Mouse (Mus musculus): ENCODE data around the gene Pi4kb. TPM values are rescaled to one million over a fixed set of nuclear protein-coding genes. Genes with fewer than 3 reads are reported as not detected.

The Pi4kb gene
- total and polyA plus RNA-seq, 2 experiments from 2014 or later = 24.3 to 55.0 TPM

DNA sequence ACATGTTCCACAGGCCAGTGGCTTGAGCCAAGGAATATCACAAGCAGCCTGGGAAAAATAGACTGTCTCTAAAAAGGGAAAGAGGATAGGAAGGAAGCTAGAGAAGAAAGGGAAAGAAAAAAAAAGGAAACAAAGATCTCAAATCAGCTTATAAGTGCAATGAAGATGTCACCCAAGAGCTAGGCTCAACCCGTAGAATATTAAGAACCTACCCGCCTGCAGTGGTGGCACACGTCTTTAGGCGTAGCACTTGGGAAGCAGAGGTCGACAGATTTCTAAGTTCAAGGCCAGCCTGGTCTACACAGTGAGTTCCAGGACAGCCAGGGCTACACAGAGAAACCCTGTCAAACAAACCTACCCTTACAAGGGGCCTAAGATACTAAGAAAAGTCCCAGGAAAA is 911 bp upstream of the Pi4kb start:
- no peak overlapping the region for H3K9ac ChIP-seq (replicated peaks; ENCODE audit: low read length, poor library complexity, severe bottlenecking)

DNA sequence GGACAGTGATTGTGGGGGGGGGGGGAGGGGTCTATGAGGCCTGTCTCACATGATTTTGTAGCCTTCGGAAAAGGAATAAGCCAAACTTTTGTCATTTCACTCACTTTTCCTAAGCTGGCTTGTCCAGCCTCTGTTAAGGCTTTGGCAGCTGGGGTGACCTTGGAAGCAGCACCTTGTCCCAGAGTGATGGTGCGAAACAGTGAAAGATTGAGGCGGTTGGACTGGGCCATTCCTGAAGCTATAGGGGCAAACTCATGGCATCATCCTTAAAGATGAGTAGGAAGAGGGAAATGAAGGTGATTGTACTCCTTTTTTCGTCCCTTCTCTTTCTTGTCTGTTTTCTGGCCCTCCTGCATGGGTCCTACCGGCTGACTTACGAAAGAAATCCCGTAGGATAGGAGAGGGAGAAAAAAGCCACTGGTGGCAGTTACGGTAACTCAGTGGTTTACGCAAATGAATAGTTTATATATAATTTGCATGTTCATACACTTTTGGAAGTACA is 454 bp upstream of the Pi4kb start:
- no peaks in the 10 kb centered on the region for H3K27me3 ChIP-seq (ENCODE audit: insufficient read depth, low read length)
- DNase-seq (ENCODE audit: low spot score) (no peak), ATAC-seq (ENCODE audit: low FRiP score) (no peak; the same call in 1 of the 2 replicates)
- no peaks in the 10 kb centered on the region for H3K9me3 ChIP-seq (ENCODE audit: low read length)
- H3K27ac ChIP-seq (ENCODE audit: low read depth, low read length) = peak overlapping the region; percentile 67
- H3K9ac ChIP-seq (replicated peaks; ENCODE audit: low read length, poor library complexity, severe bottlenecking) = peak overlapping the region; percentile 52
- peak overlapping the region; percentile 76 for H3K4me2 ChIP-seq (ENCODE audit: low read depth, low read length, poor library complexity, severe bottlenecking)
- TF ChIP-seq CTCF (IDR thresholded peaks at IDR 0.05) = no peak
- peaks cover 12% of the 10 kb centered on the region for H3K4me1 ChIP-seq (ENCODE audit: insufficient read depth, low read length)
- H3K4me3 ChIP-seq (ENCODE audit: low read depth, low read length) = peak overlapping the region; percentile 88
- 15% methylated on average over 9 of the region's 9 CpGs for WGBS
- H3K36me3 ChIP-seq (ENCODE audit: insufficient read depth, low read length) = no peaks in the 10 kb centered on the region

More for the DNA sequence above, 911 bp upstream of the Pi4kb start:
- Histone ChIP-seq H3K4me1 (ENCODE audit: insufficient read depth, low read length) (peaks cover 12% of the 10 kb centered on the region), H3K36me3 (ENCODE audit: insufficient read depth, low read length) (no peaks in the 10 kb centered on the region), H3K9me3 (ENCODE audit: low read length) (no peaks in the 10 kb centered on the region), H3K4me3 (ENCODE audit: low read depth, low read length) (peak overlapping the region; percentile 88; the same call in 1 of the 2 replicates), H3K4me2 (ENCODE audit: low read depth, low read length, poor library complexity, severe bottlenecking) (peak overlapping the region; percentile 76), H3K27me3 (ENCODE audit: insufficient read depth, low read length) (no peaks in the 10 kb centered on the region), H3K27ac (ENCODE audit: low read depth, low read length) (no peak overlapping the region)
- no peak for ATAC-seq (ENCODE audit: low FRiP score)
- no peak for DNase-seq (ENCODE audit: low spot score)
- TF ChIP-seq CTCF (IDR thresholded peaks at IDR 0.05) = no peak
- 78% methylated on average over 5 of the region's 5 CpGs for WGBS

DNA sequence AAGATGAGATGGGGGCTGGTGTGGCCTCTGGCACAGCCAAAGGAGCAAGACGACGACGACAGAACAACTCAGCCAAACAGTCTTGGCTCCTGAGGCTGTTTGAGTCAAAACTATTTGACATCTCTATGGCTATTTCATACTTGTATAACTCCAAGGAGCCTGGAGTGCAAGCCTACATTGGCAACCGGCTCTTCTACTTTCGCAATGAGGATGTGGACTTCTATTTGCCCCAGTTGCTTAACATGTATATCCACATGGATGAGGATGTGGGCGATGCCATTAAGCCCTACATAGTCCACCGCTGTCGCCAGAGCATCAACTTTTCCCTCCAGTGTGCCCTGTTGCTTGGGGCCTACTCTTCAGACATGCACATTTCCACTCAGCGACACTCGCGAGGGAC is 9.8 kb downstream of the Pi4kb start:
- H3K4me2 ChIP-seq (ENCODE audit: low read depth, low read length, poor library complexity, severe bottlenecking) = no peak overlapping the region
- WGBS = 88% methylated on average over 11 of the region's 11 CpGs
- no peak overlapping the region for H3K4me3 ChIP-seq (ENCODE audit: low read depth, low read length)
- no peak overlapping the region for H3K27ac ChIP-seq (ENCODE audit: low read depth, low read length)
- no peak overlapping the region for H3K9ac ChIP-seq (replicated peaks; ENCODE audit: low read length, poor library complexity, severe bottlenecking)
- H3K9me3 ChIP-seq (ENCODE audit: low read length) = no peaks in the 10 kb centered on the region
- no peaks in the 10 kb centered on the region for H3K4me1 ChIP-seq (ENCODE audit: insufficient read depth, low read length)
- ATAC-seq (ENCODE audit: low FRiP score) (no peak), DNase-seq (ENCODE audit: low spot score) (no peak)
- H3K36me3 ChIP-seq (ENCODE audit: insufficient read depth, low read length) = peaks cover 33% of the 10 kb centered on the region
- no peak for TF ChIP-seq CTCF (IDR thresholded peaks at IDR 0.05)
- no peaks in the 10 kb centered on the region for H3K27me3 ChIP-seq (ENCODE audit: insufficient read depth, low read length)

DNA sequence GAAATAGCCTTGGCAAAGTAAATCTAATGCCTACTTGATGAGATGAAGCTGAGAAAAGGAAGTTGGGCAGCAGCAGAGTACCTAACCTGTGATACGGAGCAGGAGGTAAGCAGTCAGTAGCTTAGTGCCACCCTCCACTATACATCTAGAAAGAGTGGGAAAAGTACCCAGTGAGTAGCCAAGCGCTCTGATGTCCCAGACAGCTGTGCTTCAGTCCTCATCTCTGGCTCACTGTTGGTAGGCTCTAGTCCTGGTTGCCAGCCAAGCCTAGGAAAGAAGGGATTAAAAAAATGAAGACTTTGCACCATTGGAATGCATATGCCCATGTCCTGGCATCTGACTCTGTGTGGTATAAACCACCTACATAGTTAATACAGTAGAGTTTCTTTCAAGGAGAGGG is 11.0 kb downstream of the Pi4kb start:
- Histone ChIP-seq H3K9me3 (ENCODE audit: low read length) (no peaks in the 10 kb centered on the region), H3K36me3 (ENCODE audit: insufficient read depth, low read length) (peaks cover 33% of the 10 kb centered on the region), H3K4me1 (ENCODE audit: insufficient read depth, low read length) (no peaks in the 10 kb centered on the region), H3K27me3 (ENCODE audit: insufficient read depth, low read length) (no peaks in the 10 kb centered on the region), H3K9ac (replicated peaks; ENCODE audit: low read length, poor library complexity, severe bottlenecking) (no peak overlapping the region), H3K4me3 (ENCODE audit: low read depth, low read length) (no peak overlapping the region), H3K27ac (ENCODE audit: low read depth, low read length) (no peak overlapping the region), H3K4me2 (ENCODE audit: low read depth, low read length, poor library complexity, severe bottlenecking) (no peak overlapping the region)
- 100% methylated on average over 2 of the region's 2 CpGs for WGBS
- ATAC-seq (ENCODE audit: low FRiP score) = no peak
- DNase-seq (ENCODE audit: low spot score) = no peak
- no peak for TF ChIP-seq CTCF (IDR thresholded peaks at IDR 0.05)

DNA sequence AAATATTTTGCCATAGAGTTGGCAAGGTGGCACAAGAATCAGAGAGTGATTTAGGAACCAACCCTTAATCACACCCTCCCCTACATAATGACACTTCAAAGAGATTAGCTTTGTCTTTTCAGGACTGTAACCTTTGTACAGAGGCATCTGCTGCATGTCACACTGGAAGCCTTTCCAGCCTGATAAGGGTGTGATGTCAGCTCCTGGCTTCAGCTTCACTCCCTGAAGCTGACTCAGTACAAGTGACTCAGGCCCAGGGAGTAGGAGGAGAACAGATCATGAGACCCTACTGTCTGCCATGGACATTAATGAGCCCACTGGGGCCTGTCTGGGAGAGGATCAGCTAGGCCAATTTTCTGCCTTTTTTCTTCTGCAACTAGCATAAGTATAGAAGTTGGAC is 13.0 kb downstream of the Pi4kb start:
- no peaks in the 10 kb centered on the region for H3K27me3 ChIP-seq (ENCODE audit: insufficient read depth, low read length)
- no peak for TF ChIP-seq CTCF (IDR thresholded peaks at IDR 0.05)
- H3K4me1 ChIP-seq (ENCODE audit: insufficient read depth, low read length) = no peaks in the 10 kb centered on the region
- H3K36me3 ChIP-seq (ENCODE audit: insufficient read depth, low read length) = peaks cover 30% of the 10 kb centered on the region
- H3K9ac ChIP-seq (replicated peaks; ENCODE audit: low read length, poor library complexity, severe bottlenecking) = no peak overlapping the region
- ATAC-seq (ENCODE audit: low FRiP score) (no peak), DNase-seq (ENCODE audit: low spot score) (no peak)
- no peaks in the 10 kb centered on the region for H3K9me3 ChIP-seq (ENCODE audit: low read length)
- H3K4me2 ChIP-seq (ENCODE audit: low read depth, low read length, poor library complexity, severe bottlenecking) = no peak overlapping the region
- no peak overlapping the region for H3K4me3 ChIP-seq (ENCODE audit: low read depth, low read length)
- H3K27ac ChIP-seq (ENCODE audit: low read depth, low read length) = no peak overlapping the region

DNA sequence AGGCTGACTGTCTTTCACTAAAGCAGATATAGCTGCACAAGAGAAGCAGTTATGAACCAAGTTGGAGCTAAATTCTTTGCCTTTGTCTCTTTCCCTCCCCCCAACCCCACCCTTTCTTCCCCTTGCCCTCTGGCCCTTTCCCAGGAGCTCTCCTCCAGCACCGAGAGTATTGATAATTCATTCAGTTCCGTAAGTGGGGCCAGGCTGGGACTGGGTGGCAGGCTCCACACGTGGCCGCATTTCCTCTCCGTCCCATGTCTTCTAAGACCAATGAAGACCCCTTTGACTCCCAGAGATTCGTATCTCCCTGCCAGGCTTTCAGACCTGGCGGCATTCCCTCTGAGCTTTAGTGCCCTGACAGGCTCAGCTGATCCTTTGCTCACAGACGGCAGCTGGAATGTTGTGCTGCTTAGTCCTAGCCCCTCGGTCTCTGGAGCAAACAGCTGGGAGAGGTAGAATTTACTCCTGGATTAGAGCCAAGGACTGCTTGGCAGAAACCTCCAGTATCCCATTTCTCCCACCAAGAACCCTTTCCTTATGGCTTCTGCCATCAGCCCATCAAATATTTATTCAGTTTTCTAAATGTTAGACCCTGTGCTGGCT is 14.7 kb downstream of the Pi4kb start:
- no peak overlapping the region for H3K4me3 ChIP-seq (ENCODE audit: low read depth, low read length)
- H3K27ac ChIP-seq (ENCODE audit: low read depth, low read length) = no peak overlapping the region
- TF ChIP-seq CTCF (IDR thresholded peaks at IDR 0.05) = no peak
- H3K4me1 ChIP-seq (ENCODE audit: insufficient read depth, low read length) = no peaks in the 10 kb centered on the region
- DNase-seq (ENCODE audit: low spot score) (peak; percentile 6), ATAC-seq (ENCODE audit: low FRiP score) (no peak)
- WGBS = 50% methylated on average over 9 of the region's 9 CpGs
- H3K9me3 ChIP-seq (ENCODE audit: low read length) = no peaks in the 10 kb centered on the region
- H3K4me2 ChIP-seq (ENCODE audit: low read depth, low read length, poor library complexity, severe bottlenecking) = no peak overlapping the region
- H3K27me3 ChIP-seq (ENCODE audit: insufficient read depth, low read length) = no peaks in the 10 kb centered on the region
- no peak overlapping the region for H3K9ac ChIP-seq (replicated peaks; ENCODE audit: low read length, poor library complexity, severe bottlenecking)
- peaks cover 32% of the 10 kb centered on the region for H3K36me3 ChIP-seq (ENCODE audit: insufficient read depth, low read length)
